Mouse (Mus musculus) lung, adult 2 months (tissue): ENCODE results near the gene Appbp2.

ENCODE experiments used
- CTCF ChIP-seq: fragments of 200-500 bp; IDR thresholded peaks from 2 replicates; pipeline ENCODE4 v1.5.1; 2011; ENCODE audit warnings: mild to moderate bottlenecking, low read length, control low read depth; ENCODE audit not compliant: insufficient read depth
- POLR2A ChIP-seq: fragments of 200-500 bp; IDR thresholded peaks from 2 replicates; pipeline ENCODE4 v1.6.1; 2011; ENCODE audit warnings: low read depth, mild to moderate bottlenecking, control low read depth, low read length, borderline replicate concordance; ENCODE audit errors: extremely low read depth

GRCm38 (mm10) chr11:85278175-85278574 is 43.2 kb upstream of the Appbp2 start:
- TF ChIP-seq POLR2A (no peak), CTCF (no peak)
